Mouse (Mus musculus): ENCODE measurements around the gene Vps54. TPM values are rescaled to one million over a fixed set of nuclear protein-coding genes. Genes with fewer than 3 reads are reported as not detected.

Vps54 gene
- total and polyA plus RNA-seq, 2 experiments from 2014 or later = 5.8 to 45.3 TPM

GRCm38 (mm10) chr11:21368466-21368865 lies 129.4 kb downstream of the Vps54 start:
- WGBS = 10% methylated on average over 7 of the region's 7 CpGs
- H3K9ac ChIP-seq (replicated peaks; ENCODE audit: low read depth, low read length) = peak overlapping the region; percentile 74
- H3K36me3 ChIP-seq (replicated peaks; ENCODE audit: control insufficient read depth, insufficient read depth, low read length) = no peaks in the 10 kb centered on the region
- peak overlapping the region; percentile 96 for H3K27ac ChIP-seq (ENCODE audit: low read depth)
- H3K4me1 ChIP-seq (ENCODE audit: control insufficient read depth, insufficient read depth) = peaks cover 17% of the 10 kb centered on the region
- H3K9me3 ChIP-seq (replicated peaks; ENCODE audit: control insufficient read depth, low read length) = no peaks in the 10 kb centered on the region
- H3K27me3 ChIP-seq (ENCODE audit: control insufficient read depth, insufficient read depth, low read length) = no peaks in the 10 kb centered on the region
- TF ChIP-seq CTCF (IDR thresholded peaks at IDR 0.05; ENCODE audit: low read depth) (no peak), EP300 (IDR thresholded peaks at IDR 0.05; ENCODE audit: low read depth) (no peak)
- peak overlapping the region; percentile 67 for H3K4me2 ChIP-seq (ENCODE audit: low read depth, low read length)
- H3K4me3 ChIP-seq (ENCODE audit: low read depth, low read length) = peak overlapping the region; percentile 73
- ATAC-seq (ENCODE audit: insufficient read depth, low read depth) (no peak), DNase-seq (ENCODE audit: low spot score) (peak; percentile 44)

DNA sequence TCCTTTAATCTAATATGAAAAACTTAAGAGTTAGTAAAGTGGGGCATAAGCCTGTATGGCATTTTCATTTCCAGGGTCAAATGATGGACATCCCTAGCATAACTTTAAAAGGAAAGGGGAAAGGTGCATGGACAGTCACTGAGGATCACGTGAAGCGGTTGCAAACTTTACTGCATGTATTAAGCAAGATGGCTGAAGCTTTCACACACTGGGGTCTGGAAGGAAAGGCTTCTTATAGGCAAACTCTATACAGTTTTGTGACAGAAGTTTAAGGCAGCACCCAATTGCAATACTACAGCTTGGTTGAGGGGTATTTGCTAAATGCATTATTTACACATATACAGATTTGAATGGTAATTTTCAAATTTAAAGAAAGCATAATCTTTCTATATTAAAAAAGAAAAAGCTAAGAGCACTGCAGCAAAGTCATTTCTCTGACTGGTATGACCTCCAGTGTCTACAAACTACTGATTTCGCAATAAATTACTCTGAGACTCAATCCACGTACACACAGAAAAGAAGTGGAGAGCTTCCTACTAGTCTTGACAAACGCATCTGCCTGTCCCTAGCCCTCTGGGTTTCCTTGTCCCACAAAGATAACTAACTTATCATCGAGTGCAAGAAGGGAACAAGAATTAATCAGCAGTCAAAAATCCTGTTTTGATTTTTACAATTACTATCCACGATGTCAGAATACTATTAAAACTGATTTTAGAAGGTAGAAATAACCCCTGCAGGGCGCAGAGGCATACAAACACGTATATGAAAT lies 130.4 kb downstream of the Vps54 start:
- Histone ChIP-seq H3K27me3 (ENCODE audit: control insufficient read depth, insufficient read depth, low read length) (no peaks in the 10 kb centered on the region), H3K36me3 (replicated peaks; ENCODE audit: control insufficient read depth, insufficient read depth, low read length) (no peaks in the 10 kb centered on the region), H3K4me2 (ENCODE audit: low read depth, low read length) (peak overlapping the region; percentile 67), H3K4me3 (ENCODE audit: low read depth, low read length) (peak overlapping the region; percentile 73), H3K9ac (replicated peaks; ENCODE audit: low read depth, low read length) (peak overlapping the region; percentile 74), H3K27ac (ENCODE audit: low read depth) (peak overlapping the region; percentile 96), H3K4me1 (ENCODE audit: control insufficient read depth, insufficient read depth) (peaks cover 17% of the 10 kb centered on the region), H3K9me3 (replicated peaks; ENCODE audit: control insufficient read depth, low read length) (no peaks in the 10 kb centered on the region)
- 3% methylated on average over 9 of the region's 9 CpGs for WGBS
- ATAC-seq (ENCODE audit: insufficient read depth, low read depth) (no peak), DNase-seq (ENCODE audit: low spot score) (peak; percentile 65)
- TF ChIP-seq CTCF (IDR thresholded peaks at IDR 0.05; ENCODE audit: low read depth) = no peak
- no peak for TF ChIP-seq EP300 (IDR thresholded peaks at IDR 0.05; ENCODE audit: low read depth)

DNA sequence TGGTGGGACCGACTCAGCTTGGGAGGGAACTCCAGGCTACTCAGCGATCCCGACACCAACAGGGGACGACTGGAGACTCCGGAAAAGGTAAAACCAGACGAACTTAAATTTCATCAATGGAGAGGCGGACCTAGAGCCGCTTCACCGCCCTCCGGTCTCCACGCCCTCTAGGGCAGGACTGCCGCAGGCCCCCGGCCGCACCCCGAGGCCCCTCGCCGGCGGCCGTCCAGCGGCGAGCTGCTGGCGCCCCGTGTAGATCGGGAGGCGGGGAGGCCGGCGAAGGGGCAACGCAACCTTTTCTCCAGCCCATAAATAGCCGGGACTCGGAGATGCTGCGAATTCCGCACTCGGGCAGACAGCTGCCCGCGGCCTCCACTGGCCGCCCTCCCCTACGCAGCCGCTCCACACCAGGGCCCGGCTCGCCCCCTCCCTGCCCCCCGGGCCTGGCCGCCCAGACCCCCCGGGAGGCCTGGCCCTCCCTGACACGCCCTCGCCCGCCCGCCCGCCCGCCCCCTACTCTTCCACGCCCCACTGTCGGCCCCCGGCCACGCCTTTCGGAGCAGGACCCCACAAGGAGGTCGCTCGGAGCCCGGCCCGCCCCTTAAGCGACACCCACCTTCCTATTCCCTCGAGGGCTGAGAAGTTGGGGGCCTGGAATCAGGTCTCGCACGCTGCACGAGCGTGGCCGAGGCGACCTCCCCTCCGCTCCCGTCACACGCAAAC lies 131.5 kb downstream of the Vps54 start:
- DNase-seq (ENCODE audit: low spot score) (peak; percentile 90), ATAC-seq (ENCODE audit: insufficient read depth, low read depth) (peak; percentile 89)
- Histone ChIP-seq H3K9me3 (replicated peaks; ENCODE audit: control insufficient read depth, low read length) (no peaks in the 10 kb centered on the region), H3K36me3 (replicated peaks; ENCODE audit: control insufficient read depth, insufficient read depth, low read length) (no peaks in the 10 kb centered on the region), H3K4me2 (ENCODE audit: low read depth, low read length) (peak overlapping the region; percentile 67), H3K27me3 (ENCODE audit: control insufficient read depth, insufficient read depth, low read length) (no peaks in the 10 kb centered on the region), H3K9ac (replicated peaks; ENCODE audit: low read depth, low read length) (peak overlapping the region; percentile 74), H3K27ac (ENCODE audit: low read depth) (peak overlapping the region; percentile 96), H3K4me1 (ENCODE audit: control insufficient read depth, insufficient read depth) (peaks cover 17% of the 10 kb centered on the region), H3K4me3 (ENCODE audit: low read depth, low read length) (peak overlapping the region; percentile 73)
- 0% methylated on average over 60 of the region's 69 CpGs for WGBS
- peak; percentile 1; the same call in 1 of the 2 replicates for TF ChIP-seq CTCF (IDR thresholded peaks at IDR 0.05; ENCODE audit: low read depth)
- TF ChIP-seq EP300 (IDR thresholded peaks at IDR 0.05; ENCODE audit: low read depth) = 0 out of 2 replicates have a peak, but pooled peaks have one; percentile 57

MicroRNAs encoded within 50 kb of the gene (microRNA counts, 519-probe panel; counts per million panel counts)
- microRNA mmu-miR-1933-3p (not detected), microRNA mmu-miR-1933-5p (not detected)

Small RNA genes lying within 50 kb of the gene (microRNA-seq; reads per million reads assigned to microRNA genes)
- 2.1 reads per million, percentile 6 among the genes with 10 or more reads in this experiment for gene Mir1933

Other genes starting within 250 kb of the Vps54 start
- 12.9 and 19.6 TPM in 2 replicates for gene Peli1, start 148.0 kb upstream of the Vps54 start, total RNA-seq (2014; rRNA removed; ENCODE audit: low replicate concordance)
- 14.7 and 16.3 TPM in 2 replicates for gene Peli1, start 148.0 kb upstream of the Vps54 start, polyA plus RNA-seq (2015; fragmentation: Nextera tagmentation; extraction: Ambion mirVana)
- 121 and 126 TPM in 2 replicates for gene Ugp2, start 131.9 kb downstream of the Vps54 start, total RNA-seq (2014; rRNA removed; ENCODE audit: low replicate concordance)
- 178 and 187 TPM in 2 replicates for gene Ugp2, start 131.9 kb downstream of the Vps54 start, polyA plus RNA-seq (2015; fragmentation: Nextera tagmentation; extraction: Ambion mirVana)

Data from heart, postnatal 0 days (tissue).